Mouse (Mus musculus): ENCODE measurements around the gene Lgmn.

DNA sequence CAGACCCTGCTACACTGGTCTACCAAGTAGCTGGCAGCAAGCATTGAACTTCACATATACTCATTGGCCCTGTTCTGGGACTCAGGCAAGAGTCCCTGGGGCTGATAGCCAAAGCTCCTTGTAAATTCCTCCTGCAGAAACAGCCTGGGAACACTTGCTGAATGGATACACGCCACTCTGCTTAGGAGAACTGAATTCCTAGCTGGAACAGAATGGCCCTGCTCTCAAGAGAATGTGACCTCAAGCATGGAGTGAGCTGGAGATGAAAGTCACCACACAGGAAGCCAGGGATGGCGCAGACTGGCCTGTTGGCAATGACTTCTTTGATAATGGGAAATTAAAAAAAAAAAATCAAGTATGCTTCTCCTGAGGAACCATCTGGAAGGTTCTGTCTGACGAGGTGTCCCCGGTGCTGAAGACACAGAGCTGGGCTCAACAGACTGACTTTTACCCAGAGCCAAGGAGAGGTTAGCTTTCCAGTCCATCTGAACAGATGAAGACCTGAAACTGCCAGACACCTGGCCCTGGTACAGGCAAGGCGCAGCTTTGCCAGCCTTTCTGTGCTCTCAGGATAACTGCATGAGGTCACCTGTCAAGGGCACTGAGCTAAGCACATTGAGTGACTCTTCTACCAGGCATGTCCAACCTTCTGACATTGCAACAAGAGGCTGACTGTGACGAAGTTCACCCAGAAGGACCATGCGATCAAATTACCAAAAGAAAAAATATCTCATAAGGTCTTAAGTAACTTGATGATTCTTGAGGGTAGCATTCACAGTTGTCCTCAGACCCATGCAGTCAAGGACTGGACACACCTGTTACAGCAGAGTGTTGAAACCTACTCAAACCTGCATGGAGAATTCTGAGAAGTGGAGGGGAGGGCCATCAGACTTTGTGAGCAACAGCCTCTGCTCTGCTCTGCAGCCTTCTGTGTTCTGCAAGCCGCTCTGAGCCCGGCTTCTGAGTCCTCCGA is 78.1 kb downstream of the Lgmn start:
- TF ChIP-seq CTCF (IDR thresholded peaks at IDR 0.05 in 2 of 3, conservative IDR thresholded peaks at IDR 0.05 in 1 of 3; ENCODE audit: control insufficient read depth in 1 of 3, insufficient read depth in 1 of 3, low read depth in 2 of 3, low read length in 3 of 3, poor library complexity in 1 of 3, severe bottlenecking in 1 of 3) (no peak), EP300 (IDR thresholded peaks at IDR 0.05; ENCODE audit: low read depth in 1 of 2, low read length in 2 of 2) (no peak), ZC3H11A (IDR thresholded peaks at IDR 0.05; ENCODE audit: low read depth, low read length) (no peak), MXI1 (IDR thresholded peaks at IDR 0.05; ENCODE audit: low read depth, low read length) (no peak), TBP (IDR thresholded peaks at IDR 0.05; ENCODE audit: low read depth, low read length) (no peak), POLR2A (IDR thresholded peaks at IDR 0.05; ENCODE audit: control insufficient read depth in 1 of 2, insufficient read depth in 1 of 2, low read depth in 1 of 2, low read length in 2 of 2, poor library complexity in 1 of 2) (no peak), NRF1 (IDR thresholded peaks at IDR 0.05; ENCODE audit: insufficient read depth, low read depth, low read length, poor library complexity, severe bottlenecking) (no peak), HCFC1 (IDR thresholded peaks at IDR 0.05; ENCODE audit: low read depth, low read length) (no peak)

All from MEL (cell line).